Comparison of ENCODE assay signal across 21 mouse cellular contexts in genomic region chr16:62814491-62814890, GRCm38 (mm10). TPM values are rescaled to one million over a fixed set of nuclear protein-coding genes. Genes with fewer than 3 reads are reported as not detected.
DNase-seq lines count a peak whose midpoint lies in the region; ATAC-seq and TF ChIP-seq lines count a peak whose summit lies in the region.
"Had no signal": no experiment of that assay in that cellular context is flagged by ENCODE, and none has a peak within 500 bp of the region (broad histone marks: within the 10 kb centered on the region; RNA-seq: fewer than 3 reads in every experiment).

TSS of gene Stx19 (plus strand) at chr16:62814676.

- peak; percentile 61 for DNase-seq in urinary bladder, postnatal 14 days (ENCODE audit: low spot score)
- no peak for DNase-seq in urinary bladder, postnatal 10 days (ENCODE audit: low spot score)
- DNase-seq in lung, adult 18-20 months, result peak; percentile 76 to 86
- peak; percentile 84 for DNase-seq in lung, postnatal 25 days (ENCODE audit: low spot score)
- DNase-seq in stomach, postnatal 0 days (ENCODE audit: low spot score), result peak; percentile 85
- DNase-seq in frontal cortex, postnatal 25 days (ENCODE audit: low spot score in 2 of 2), result no peak
- no peak for DNase-seq in kidney, adult 18-20 months
- no peak for DNase-seq in hindbrain, embryonic 11.5 days (ENCODE audit: low spot score)
- DNase-seq: adrenal gland, postnatal 25 days; cerebellum, adult 8-10 months; gastrocnemius, postnatal 36 days; heart, postnatal 36 days; spleen, adult 18-20 months; thymus, postnatal 14 days had no signal

- TF ChIP-seq EP300 in stomach, postnatal 0 days (optimal IDR thresholded peaks at IDR 0.05), result peak; percentile 65

- H3K4me1 ChIP-seq in stomach, postnatal 0 days (replicated peaks; ENCODE audit: control insufficient read depth, insufficient read depth), result no peaks in the 10 kb centered on the region
- no peaks in the 10 kb centered on the region for H3K4me1 ChIP-seq in hindbrain, embryonic 11.5 days (replicated peaks; ENCODE audit: control insufficient read depth, insufficient read depth, low read length)
- H3K4me1 ChIP-seq: forebrain, embryonic 12.5 days; limb, embryonic 12.5 days; midbrain, embryonic 12.5 days; neural tube, embryonic 13.5 days had no signal

- peak; percentile 96 for ATAC-seq in stomach, postnatal 0 days (ENCODE audit: low FRiP score, low TSS enrichment)
- no peak for ATAC-seq in hindbrain, embryonic 11.5 days (ENCODE audit: low FRiP score)

- H3K9ac ChIP-seq in stomach, postnatal 0 days (ENCODE audit: low read length), result no peak within 1 kb of the TSS
- H3K9ac ChIP-seq in hindbrain, embryonic 11.5 days (ENCODE audit: low read depth, low read length), result no peak within 1 kb of the TSS
- H3K9ac ChIP-seq: embryonic facial prominence, embryonic 12.5 days; forebrain, embryonic 12.5 days; limb, embryonic 12.5 days; midbrain, embryonic 12.5 days; neural tube, embryonic 13.5 days had no signal

- 24% methylated on average over 5 of the region's 5 CpGs for WGBS in stomach, postnatal 0 days
- 87% methylated on average over 5 of the region's 5 CpGs for WGBS in hindbrain, embryonic 11.5 days

- no peak within 1 kb of the TSS for H3K4me2 ChIP-seq in stomach, postnatal 0 days (replicated peaks; ENCODE audit: low read depth)
- H3K4me2 ChIP-seq in hindbrain, embryonic 11.5 days (replicated peaks; ENCODE audit: low read depth, low read length), result no peak within 1 kb of the TSS
- H3K4me2 ChIP-seq: embryonic facial prominence, embryonic 12.5 days; forebrain, embryonic 12.5 days; heart, embryonic 11.5 days; limb, embryonic 12.5 days; midbrain, embryonic 12.5 days; neural tube, embryonic 13.5 days had no signal

- H3K4me3 ChIP-seq in stomach, postnatal 0 days (ENCODE audit: low read depth, low read length), result peak within 1 kb of the TSS; percentile 18; the same call in 1 of the 2 replicates
- no peak within 1 kb of the TSS for H3K4me3 ChIP-seq in hindbrain, embryonic 11.5 days (ENCODE audit: low read depth, low read length)
- H3K4me3 ChIP-seq: embryonic facial prominence, embryonic 12.5 days; forebrain, embryonic 12.5 days; limb, embryonic 12.5 days; midbrain, embryonic 12.5 days; neural tube, embryonic 13.5 days had no signal

- H3K9me3 ChIP-seq in stomach, postnatal 0 days (ENCODE audit: control insufficient read depth, low read length), result no peaks in the 10 kb centered on the region
- H3K9me3 ChIP-seq in hindbrain, embryonic 11.5 days (ENCODE audit: control insufficient read depth, low read length), result no peaks in the 10 kb centered on the region
- H3K9me3 ChIP-seq: embryonic facial prominence, embryonic 12.5 days; forebrain, embryonic 12.5 days; limb, embryonic 12.5 days; midbrain, embryonic 12.5 days; neural tube, embryonic 13.5 days had no signal

- TF ChIP-seq CTCF in stomach, postnatal 0 days (IDR thresholded peaks at IDR 0.05; ENCODE audit: low read depth), result no peak

- H3K36me3 ChIP-seq in stomach, postnatal 0 days (ENCODE audit: control insufficient read depth, insufficient read depth, low read length), result no peaks in the 10 kb centered on the region
- H3K36me3 ChIP-seq in hindbrain, embryonic 11.5 days (ENCODE audit: control insufficient read depth, insufficient read depth, low read length), result no peaks in the 10 kb centered on the region
- H3K36me3 ChIP-seq: embryonic facial prominence, embryonic 12.5 days; forebrain, embryonic 12.5 days; limb, embryonic 12.5 days; midbrain, embryonic 12.5 days had no signal

- peak within 1 kb of the TSS; percentile 80 for H3K27ac ChIP-seq in stomach, postnatal 0 days (replicated peaks)
- no peak within 1 kb of the TSS for H3K27ac ChIP-seq in hindbrain, embryonic 11.5 days (ENCODE audit: low read depth, low read length)
- H3K27ac ChIP-seq: embryonic facial prominence, embryonic 12.5 days; forebrain, embryonic 12.5 days; kidney, postnatal 0 days; limb, embryonic 12.5 days; midbrain, embryonic 12.5 days; neural tube, embryonic 13.5 days had no signal

- H3K27me3 ChIP-seq in stomach, postnatal 0 days (ENCODE audit: control insufficient read depth, insufficient read depth, low read length), result no peaks in the 10 kb centered on the region
- no peaks in the 10 kb centered on the region for H3K27me3 ChIP-seq in hindbrain, embryonic 11.5 days (ENCODE audit: control insufficient read depth, insufficient read depth, low read length)
- H3K27me3 ChIP-seq: embryonic facial prominence, embryonic 12.5 days; forebrain, embryonic 12.5 days; limb, embryonic 12.5 days; midbrain, embryonic 12.5 days; neural tube, embryonic 13.5 days had no signal

RNA-seq across cellular contexts. Expression of gene Stx19, which starts in this region (rescaled TPM):
- 12.9 and 14.1 TPM in 2 replicates for polyA plus RNA-seq in stomach, postnatal 0 days (2015; fragmentation: Nextera tagmentation; extraction: Ambion mirVana)
- 0.17 and 0.56 TPM in 2 replicates for polyA plus RNA-seq in hindbrain, embryonic 11.5 days (2014; fragmentation: Nextera tagmentation; extraction: Ambion mirVana)

Comparison
In these comparisons a context has a peak if more than half of its experiments do, and no peak if none do; other contexts are left out.
1. DNase-seq: peak in urinary bladder, postnatal 14 days (single experiment), lung, adult 18-20 months (2 of 2), lung, postnatal 25 days (single experiment) and stomach, postnatal 0 days (single experiment); none in urinary bladder, postnatal 10 days (single experiment), frontal cortex, postnatal 25 days (0 of 2), kidney, adult 18-20 months (single experiment) and hindbrain, embryonic 11.5 days (single experiment).